Comparison of ENCODE assay signal across 10 mouse cellular contexts in genomic region chr16:92115611-92116421, GRCm38 (mm10). TPM values are rescaled to one million over a fixed set of nuclear protein-coding genes. Genes with fewer than 3 reads are reported as not detected.
DNase-seq lines count a peak whose midpoint lies in the region; ATAC-seq and TF ChIP-seq lines count a peak whose summit lies in the region.
"Had no signal": no experiment of that assay in that cellular context is flagged by ENCODE, and none has a peak within 500 bp of the region (broad histone marks: within the 10 kb centered on the region; RNA-seq: fewer than 3 reads in every experiment).

No protein-coding gene starts in this region.

- peak overlapping the region; percentile 25; the same call in 1 of the 2 replicates for H3K9ac ChIP-seq in hindbrain, embryonic 14.5 days
- no peak overlapping the region for H3K9ac ChIP-seq in liver, embryonic 11.5 days (ENCODE audit: low read depth, low read length)

- H3K4me3 ChIP-seq in kidney, adult 2 months (ENCODE audit: insufficient read depth, low read depth, low read length), result no peak overlapping the region
- no peak overlapping the region for H3K4me3 ChIP-seq in hindbrain, embryonic 14.5 days (replicated peaks; ENCODE audit: low read length)
- no peak overlapping the region for H3K4me3 ChIP-seq in liver, embryonic 11.5 days (ENCODE audit: low read depth, low read length)

- DNase-seq in kidney, postnatal 14 days, result peak; percentile 21
- DNase-seq in kidney, adult 2 months, result no peak
- DNase-seq in adrenal gland, postnatal 25 days, result peak; percentile 66
- peak; percentile 33 for DNase-seq in embryo, embryonic 9.5 days (ENCODE audit: extremely low spot score)
- peak; percentile 65 for DNase-seq in hindbrain, embryonic 14.5 days (ENCODE audit: low spot score)
- peak; percentile 43 for DNase-seq in liver, embryonic 11.5 days (ENCODE audit: low spot score)
- peak; percentile 54 to 68 for DNase-seq in right cerebral cortex, postnatal 36 days (ENCODE audit: low spot score in 2 of 2)

- TF ChIP-seq POLR2A in kidney, adult 2 months (IDR thresholded peaks at IDR 0.05; ENCODE audit: low read depth, low read length), result no peak

- H3K9me3 ChIP-seq in hindbrain, embryonic 14.5 days (ENCODE audit: control insufficient read depth, low read length), result no peaks in the 10 kb centered on the region
- no peaks in the 10 kb centered on the region for H3K9me3 ChIP-seq in liver, embryonic 11.5 days (ENCODE audit: control insufficient read depth, low read length)

- H3K27ac ChIP-seq in kidney, adult 2 months (ENCODE audit: insufficient read depth, low read depth, low read length), result no peak overlapping the region
- peak overlapping the region; percentile 74 for H3K27ac ChIP-seq in hindbrain, embryonic 14.5 days
- H3K27ac ChIP-seq in liver, embryonic 11.5 days (ENCODE audit: low read depth, low read length), result no peak overlapping the region

- ATAC-seq in hindbrain, embryonic 14.5 days (ENCODE audit: low FRiP score), result peak; percentile 64
- no peak for ATAC-seq in liver, embryonic 11.5 days (replicated peaks; ENCODE audit: low FRiP score)
- no peak for ATAC-seq in activated CD4-positive, CD25-positive, alpha-beta regulatory T cell, adult 4 months

- TF ChIP-seq CTCF in kidney, adult 2 months (conservative IDR thresholded peaks at IDR 0.05; ENCODE audit: insufficient read depth, insufficient read length, low read depth, low read length), result no peak

- H3K4me1 ChIP-seq in kidney, adult 2 months (ENCODE audit: control insufficient read depth, insufficient read depth, low read length), result 0 out of 2 replicates have a peak, but pooled peaks cover 9% of the 10 kb centered on the region
- H3K4me1 ChIP-seq in hindbrain, embryonic 14.5 days (replicated peaks; ENCODE audit: control insufficient read depth, insufficient read depth, low read length), result peaks cover 36% of the 10 kb centered on the region
- peaks cover 5% of the 10 kb centered on the region; the same call in 1 of the 2 replicates for H3K4me1 ChIP-seq in liver, embryonic 11.5 days (replicated peaks; ENCODE audit: control insufficient read depth, insufficient read depth, low read length)

- H3K4me2 ChIP-seq in hindbrain, embryonic 14.5 days (replicated peaks), result peak overlapping the region; percentile 28
- H3K4me2 ChIP-seq in liver, embryonic 11.5 days, result peak overlapping the region; percentile 21; the same call in 1 of the 2 replicates

- H3K27me3 ChIP-seq in kidney, adult 2 months (replicated peaks; ENCODE audit: control insufficient read depth, insufficient read depth, low read length), result no peaks in the 10 kb centered on the region
- H3K27me3 ChIP-seq in hindbrain, embryonic 14.5 days (ENCODE audit: control insufficient read depth, insufficient read depth, low read length), result no peaks in the 10 kb centered on the region
- H3K27me3 ChIP-seq in liver, embryonic 11.5 days (replicated peaks; ENCODE audit: control insufficient read depth, insufficient read depth, low read length), result no peaks in the 10 kb centered on the region
- H3K27me3 ChIP-seq: Patski had no signal

- 47% methylated on average over 20 of the region's 20 CpGs for WGBS in kidney, adult 2 months
- WGBS in hindbrain, embryonic 14.5 days, result 20% methylated on average over 18 of the region's 20 CpGs
- WGBS in liver, embryonic 11.5 days, result 50% methylated on average over 20 of the region's 20 CpGs

- H3K36me3 ChIP-seq in kidney, adult 2 months (ENCODE audit: control insufficient read depth, insufficient read depth, low read length), result no peaks in the 10 kb centered on the region
- H3K36me3 ChIP-seq in hindbrain, embryonic 14.5 days (replicated peaks; ENCODE audit: control insufficient read depth, insufficient read depth), result peaks cover 11% of the 10 kb centered on the region
- H3K36me3 ChIP-seq in liver, embryonic 11.5 days (ENCODE audit: control insufficient read depth, insufficient read depth, low read length), result peaks cover 2% of the 10 kb centered on the region; the same call in 1 of the 2 replicates

RNA-seq across cellular contexts. Expression of gene Slc5a3, which starts 57.7 kb away (rescaled TPM):
- 17.1 and 17.6 TPM in 2 replicates for polyA plus RNA-seq in kidney, adult 2 months (2012; rRNA removed)
- 23.6 and 33.2 TPM in 2 replicates for total RNA-seq in adrenal gland, postnatal 25 days (2021)
- polyA plus RNA-seq in hindbrain, embryonic 14.5 days (2014; fragmentation: Nextera tagmentation; extraction: Ambion mirVana), result 30.9 and 31.1 TPM in 2 replicates
- polyA plus RNA-seq in liver, embryonic 11.5 days (2014; fragmentation: Nextera tagmentation; extraction: Ambion mirVana), result 5.6 and 5.9 TPM in 2 replicates
- 1 to 10 TPM; 4.4 to 6.9 TPM for polyA plus RNA-seq in activated CD4-positive, CD25-positive, alpha-beta regulatory T cell, adult 4 months (2017; shearing (Covaris generic))

RNA-seq across cellular contexts. Expression of gene Gm49711, which starts 57.7 kb away (rescaled TPM):
- polyA plus RNA-seq in kidney, adult 2 months (2012; rRNA removed), result 0.16 TPM in 1 of 2 replicates, not detected in the other
- total RNA-seq in adrenal gland, postnatal 25 days (2021), result not detected in 2 replicates
- polyA plus RNA-seq in hindbrain, embryonic 14.5 days (2014; fragmentation: Nextera tagmentation; extraction: Ambion mirVana), result 0.54 and 0.64 TPM in 2 replicates
- 0.15 TPM in 1 of 2 replicates, not detected in the other for polyA plus RNA-seq in liver, embryonic 11.5 days (2014; fragmentation: Nextera tagmentation; extraction: Ambion mirVana)
- polyA plus RNA-seq in activated CD4-positive, CD25-positive, alpha-beta regulatory T cell, adult 4 months (2017; shearing (Covaris generic)), result not detected
- total RNA-seq: layer of hippocampus, postnatal 14 days had no signal

RNA-seq across cellular contexts. Expression of gene Mrps6, which starts 57.7 kb away (rescaled TPM):
- 99.2 and 129 TPM in 2 replicates for polyA plus RNA-seq in kidney, adult 2 months (2012; rRNA removed)
- 71.6 and 81.9 TPM in 2 replicates for total RNA-seq in adrenal gland, postnatal 25 days (2021)
- polyA plus RNA-seq in hindbrain, embryonic 14.5 days (2014; fragmentation: Nextera tagmentation; extraction: Ambion mirVana), result 208 and 222 TPM in 2 replicates
- polyA plus RNA-seq in liver, embryonic 11.5 days (2014; fragmentation: Nextera tagmentation; extraction: Ambion mirVana), result 88.9 and 97.5 TPM in 2 replicates
- 10 to 100 TPM; 57.9 to 81.9 TPM for polyA plus RNA-seq in activated CD4-positive, CD25-positive, alpha-beta regulatory T cell, adult 4 months (2017; shearing (Covaris generic))
